Mouse (Mus musculus): Measurements from ENCODE around the gene Cd3e.
"Not testable (repeated sequence)": the region's sequence is repeated elsewhere in the genome, so short reads cannot be mapped to it uniquely, and the experiment has no call there.

The Cd3e gene

DNA sequence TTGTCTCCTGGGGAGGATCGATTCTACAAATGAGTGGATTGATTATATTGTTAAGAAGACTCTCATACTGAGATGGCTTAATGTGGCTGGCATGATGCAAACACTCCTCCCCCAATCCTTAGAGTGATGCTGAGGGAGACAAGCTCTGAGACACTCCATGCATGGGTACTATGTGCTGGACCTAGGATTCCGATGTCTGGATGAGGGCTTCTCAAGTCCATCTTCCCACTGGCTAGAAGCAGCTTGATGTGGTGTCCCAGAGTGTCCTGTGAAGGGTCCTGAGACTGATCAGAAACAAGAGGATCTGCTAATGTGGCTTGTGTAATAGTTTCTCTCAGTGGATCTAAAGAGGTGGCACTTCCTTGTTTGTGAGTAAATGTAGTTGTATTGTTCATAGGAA, 28.3 kb downstream of the Cd3e start:
- DNase-seq (ENCODE audit: extremely low read depth, low read depth, low spot score) = no peak

DNA sequence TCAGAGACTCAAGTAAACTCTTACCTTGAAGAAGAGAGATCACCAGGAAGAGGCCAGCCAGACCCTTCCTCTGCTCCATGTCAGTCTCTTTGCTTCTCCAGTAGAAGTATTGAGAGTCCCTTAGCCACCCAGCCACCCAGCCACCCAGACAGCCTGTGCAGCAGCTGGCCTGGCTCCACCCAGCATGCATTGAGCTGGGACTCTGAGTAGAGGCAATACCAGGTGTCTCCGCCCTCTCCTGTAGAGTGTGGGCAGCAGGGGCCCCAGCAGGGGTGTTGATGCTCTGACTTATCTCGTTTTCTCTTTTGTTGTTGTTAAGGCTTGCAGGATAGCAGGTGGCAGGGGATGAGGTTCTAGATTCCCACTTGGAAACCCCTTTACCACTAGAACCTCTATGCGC, 29.2 kb downstream of the Cd3e start, which contains the start of gene Cd3g:
Gene Cd3g, minus strand, starts transcription at position 190 of the 400 bp plus-strand sequence.
- DNase-seq (ENCODE audit: extremely low read depth, low read depth, low spot score) = no peak

DNA sequence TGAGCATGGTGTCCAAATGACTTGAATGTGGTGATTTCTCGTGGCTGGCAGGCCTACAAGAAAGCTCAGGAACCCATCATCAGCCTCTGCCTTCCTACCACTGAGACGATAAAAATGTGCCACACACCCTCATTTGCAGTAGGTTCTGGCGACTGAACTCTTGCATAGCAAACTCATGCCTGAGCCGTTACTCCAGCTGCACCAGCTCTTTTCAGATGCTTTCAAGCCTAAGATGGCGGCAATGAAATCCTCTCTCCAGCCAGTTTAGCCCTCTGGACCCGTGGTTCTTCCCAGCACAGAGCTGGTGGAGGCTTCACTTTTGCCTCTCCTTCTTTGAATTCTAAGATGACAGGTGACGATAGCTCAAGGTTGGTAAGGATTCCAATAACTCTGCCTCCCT, 29.6 kb downstream of the Cd3e start:
- DNase-seq (ENCODE audit: extremely low read depth, low read depth, low spot score) = no peak

DNA sequence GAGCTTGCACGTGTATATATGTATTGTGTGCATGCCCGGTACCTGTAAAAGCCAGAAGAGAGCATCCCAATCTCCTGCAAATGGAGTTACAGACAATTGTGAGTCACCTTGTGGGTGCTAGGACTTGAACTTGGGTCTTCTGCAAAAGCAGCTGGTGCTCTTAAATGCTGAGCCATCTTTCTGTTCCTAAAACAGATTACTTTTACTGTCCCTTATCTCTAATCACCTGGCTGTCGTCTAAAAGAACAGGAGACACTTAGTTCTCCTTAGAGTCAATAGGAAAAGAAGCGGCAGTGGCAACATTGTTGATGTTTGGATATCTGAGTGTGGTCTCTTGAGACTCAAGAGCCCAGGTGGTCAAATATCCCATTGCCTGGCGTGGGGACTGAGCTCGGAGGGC, 31.6 kb downstream of the Cd3e start:
- DNase-seq (ENCODE audit: extremely low read depth, low read depth, low spot score) = no peak

DNA sequence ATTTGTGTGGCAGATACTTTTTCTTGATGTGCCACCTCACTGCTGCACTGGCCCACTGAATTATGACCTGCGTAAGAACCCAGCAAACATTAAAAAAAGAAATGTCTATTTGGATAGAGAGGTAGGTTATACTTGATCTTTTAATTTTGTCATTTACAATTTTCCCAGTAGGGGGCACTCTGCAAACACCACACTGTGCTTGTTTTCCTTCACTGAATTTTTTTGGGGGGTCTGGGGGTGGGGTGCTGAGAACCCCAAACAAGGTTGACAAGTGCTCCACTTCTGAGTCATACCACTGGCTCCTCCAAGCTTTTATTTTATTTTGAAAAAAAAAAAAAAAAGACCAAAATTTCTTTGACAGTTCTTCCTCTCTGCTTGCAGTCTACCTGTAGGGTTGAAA, 40.0 kb downstream of the Cd3e start:
- no peak for DNase-seq (ENCODE audit: extremely low read depth, low read depth, low spot score)

DNA sequence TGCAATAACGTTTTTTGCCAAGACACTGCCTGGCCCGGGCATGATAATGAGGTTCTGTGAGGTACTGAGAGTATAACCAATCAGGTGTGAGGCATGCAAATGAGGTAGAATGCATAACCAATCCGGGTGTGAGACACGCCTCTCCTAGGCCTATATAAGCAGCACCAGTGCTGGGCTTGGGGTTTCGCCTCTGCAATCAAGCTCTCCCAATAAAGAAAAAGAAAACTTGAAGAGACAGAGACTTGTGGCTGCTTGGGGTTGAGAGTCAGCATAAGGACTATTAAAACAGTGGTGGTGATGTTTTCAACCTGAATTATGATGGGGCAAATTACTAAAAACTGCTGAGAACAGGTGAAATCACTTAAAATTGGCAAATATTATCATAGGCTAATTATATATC, 41.7 kb downstream of the Cd3e start:
- not testable (repeated sequence) for DNase-seq (ENCODE audit: extremely low read depth, low read depth, low spot score)

DNA sequence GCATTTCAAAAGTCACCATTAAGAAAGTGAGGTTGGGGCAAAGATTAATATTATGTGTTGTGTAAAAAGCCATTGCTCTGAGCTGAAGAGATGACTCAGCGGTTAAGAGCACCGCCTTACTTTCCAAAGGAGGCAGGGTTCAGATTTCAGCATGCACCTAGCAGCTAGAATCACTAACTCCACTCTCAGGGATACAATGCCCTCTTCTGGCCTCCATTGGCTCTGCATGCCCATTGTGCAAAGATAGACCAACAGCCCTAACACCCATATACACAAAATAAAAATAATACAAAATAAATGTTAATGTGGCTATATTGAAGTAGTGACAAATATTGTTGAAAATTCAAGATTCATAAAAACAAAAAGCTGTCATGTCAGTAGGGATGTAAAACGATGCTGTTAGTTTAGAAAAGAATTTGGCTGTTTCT, 42.6 kb downstream of the Cd3e start:
- no peak for DNase-seq (ENCODE audit: extremely low read depth, low read depth, low spot score)

DNA sequence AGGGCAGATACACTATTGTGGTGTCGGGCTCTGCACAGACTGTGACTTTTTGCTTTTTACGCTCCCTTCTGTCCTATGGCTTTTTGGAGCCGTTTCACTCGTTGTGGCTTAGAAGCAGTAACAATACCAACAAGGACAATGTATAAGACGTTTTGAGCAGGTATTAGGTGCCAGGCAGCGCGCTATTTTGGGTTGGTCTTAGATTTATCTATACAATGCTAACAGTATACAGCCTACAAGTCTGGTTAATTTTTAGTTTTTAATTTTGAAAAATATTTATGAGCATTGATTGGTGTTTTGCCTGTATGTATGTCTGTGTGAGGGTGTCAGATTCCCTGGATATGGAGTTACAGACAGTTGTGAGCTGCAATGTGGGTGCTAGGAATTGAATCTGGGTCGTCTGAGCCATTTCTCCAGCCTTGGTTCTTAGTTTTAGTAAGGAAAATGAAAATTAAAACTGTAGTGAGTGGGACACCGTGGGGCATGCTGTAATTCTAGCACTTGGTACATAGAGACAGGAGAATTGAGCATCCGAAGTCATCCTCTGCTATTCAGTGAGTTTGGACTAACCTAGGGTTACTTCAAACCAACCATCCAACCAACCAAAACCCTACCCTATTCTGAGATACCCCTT, 43.5 kb downstream of the Cd3e start:
- no peak for DNase-seq (ENCODE audit: extremely low read depth, low read depth, low spot score)

DNA sequence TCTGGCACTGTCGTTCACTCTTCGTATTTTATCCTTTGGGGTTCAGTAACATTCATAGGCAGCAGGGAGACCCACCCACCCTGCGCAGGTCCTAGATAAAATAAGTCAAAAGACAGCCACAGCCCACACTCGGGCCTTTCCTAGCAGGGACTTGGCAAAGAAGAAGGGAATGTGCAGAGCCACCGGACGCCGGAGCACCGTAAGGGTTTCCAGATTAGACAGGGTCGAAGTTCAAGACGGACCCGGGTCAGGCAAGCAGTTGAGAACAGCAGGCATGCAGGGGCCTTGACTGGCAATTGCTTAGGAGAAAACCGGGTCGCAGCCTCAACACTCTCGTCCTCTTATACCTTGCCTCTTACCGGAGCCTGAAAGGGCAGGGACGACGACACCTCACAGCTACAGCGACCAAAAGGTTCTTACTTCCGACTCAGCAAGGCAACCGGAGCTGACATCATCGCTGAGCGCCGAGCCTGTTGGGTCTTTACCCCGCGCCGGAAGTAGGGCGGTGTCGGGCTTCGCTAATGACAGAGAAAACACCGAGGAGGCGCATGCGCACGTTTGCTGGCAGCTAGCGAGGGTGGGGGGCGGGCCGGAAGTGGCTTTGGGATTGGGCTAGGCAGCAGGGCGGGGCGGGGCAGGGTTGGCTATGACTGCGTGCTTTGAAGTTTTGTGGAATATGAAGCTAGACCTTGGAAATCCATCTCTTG, 44.1 kb downstream of the Cd3e start, which contains the start of gene Ube4a:
Gene Ube4a, minus strand, starts transcription at position 475 of the 707 bp plus-strand sequence.
- peak; percentile 75 for DNase-seq (ENCODE audit: extremely low read depth, low read depth, low spot score)

DNA sequence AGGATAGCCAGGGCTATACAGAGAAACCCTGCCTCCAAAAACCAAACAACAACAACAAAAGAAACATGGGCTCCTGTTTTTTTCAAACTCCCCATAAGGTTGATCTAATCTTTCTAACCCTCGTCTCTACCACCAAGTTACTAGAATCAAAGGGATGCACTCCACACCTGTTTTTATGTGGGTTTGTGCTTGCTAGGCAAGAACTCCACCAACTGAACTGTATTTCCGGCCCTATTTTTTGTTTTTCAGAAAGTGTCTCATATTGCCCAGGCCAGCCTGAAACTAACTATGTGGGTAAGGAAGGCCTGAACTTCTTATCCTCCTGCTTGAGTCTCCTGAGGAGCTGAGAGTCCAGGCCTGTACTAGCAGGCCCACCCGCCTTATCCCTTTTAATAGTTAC, 55.0 kb downstream of the Cd3e start:
- DNase-seq (ENCODE audit: extremely low read depth, low read depth, low spot score) = no peak

Data from fat pad, adult 2 months (tissue).